Mouse (Mus musculus) heart, postnatal 0 days (tissue): ENCODE measurements around the gene Agpat1.

Source experiments
- CTCF ChIP-seq: IDR thresholded peaks from 2 replicates; pipeline ENCODE4 v1.5.1; 2016; ENCODE audit warnings: antibody characterized with exemption, control low read depth, low read depth
- EP300 ChIP-seq: IDR thresholded peaks from 2 replicates; pipeline ENCODE4 v1.6.1; 2016; ENCODE audit warnings: antibody characterized with exemption, low read depth

DNA sequence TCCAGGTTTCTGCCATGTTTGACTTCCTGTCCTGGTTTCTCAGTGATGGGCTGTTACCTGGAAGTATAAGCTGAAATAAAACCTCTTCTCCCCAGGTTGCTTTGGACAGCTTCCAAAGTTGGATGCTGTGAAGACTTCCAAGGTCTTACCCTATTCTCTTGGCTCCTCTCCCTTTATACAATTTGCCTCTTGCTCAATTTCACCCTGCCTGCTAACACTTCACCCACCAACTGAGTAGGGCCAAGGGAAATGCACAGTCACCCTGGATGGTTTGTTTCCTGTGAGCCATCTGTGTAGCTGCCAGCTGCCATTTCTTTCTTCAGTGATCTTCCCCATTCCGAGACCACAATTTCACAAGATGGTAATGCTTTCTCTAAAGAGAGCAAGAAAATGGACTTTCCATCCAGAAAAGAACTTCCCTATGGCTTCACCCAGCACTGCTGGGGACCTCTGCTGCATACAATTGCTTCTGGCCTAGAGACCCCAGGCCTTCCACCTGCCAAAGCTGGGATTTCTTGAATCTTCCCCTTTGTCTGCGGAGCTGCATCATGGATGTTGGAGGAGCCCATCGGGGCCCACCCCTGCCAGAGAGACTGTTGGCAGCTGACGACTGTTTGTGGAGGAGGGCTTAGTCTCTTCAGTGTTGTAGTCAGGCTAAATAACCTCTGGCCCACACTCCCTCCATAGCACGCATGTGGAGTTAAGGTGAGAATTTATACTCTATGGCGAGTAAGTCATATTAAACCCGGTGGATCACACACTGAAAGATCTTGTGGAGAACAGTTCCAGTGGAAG lies 35.6 kb downstream of the Agpat1 start:
- TF ChIP-seq CTCF = no peak
- no peak for TF ChIP-seq EP300
